Mouse (Mus musculus) ES-E14 (cell line): ENCODE measurements at regions not wholly inside any gene's neighbourhood (a gene's known extent, or its start where the extent isn't known, plus 50 kb on each side); places are given as distances from the start of the nearest gene placed in this dataset.

ENCODE experiments used
- CHD2 ChIP-seq: IDR thresholded peaks from 2 replicates; pipeline ENCODE4 v1.6.1; 2014; ENCODE audit warnings: mild to moderate bottlenecking, low read depth, low read length, inconsistent platforms
- MAFK ChIP-seq: IDR thresholded peaks from 2 replicates; pipeline ENCODE4 v1.6.1; 2014; ENCODE audit warnings: mild to moderate bottlenecking, low read depth, low read length, inconsistent platforms; ENCODE audit not compliant: insufficient read depth
- ZC3H11A ChIP-seq: IDR thresholded peaks from 2 replicates; pipeline ENCODE4 v1.6.1; 2012; ENCODE audit warnings: low read depth, mild to moderate bottlenecking, inconsistent platforms, low read length, borderline replicate concordance
- ZNF384 ChIP-seq: IDR thresholded peaks from 2 replicates; pipeline ENCODE4 v1.6.1; 2012; ENCODE audit warnings: low read depth, low read length, inconsistent platforms

DNA sequence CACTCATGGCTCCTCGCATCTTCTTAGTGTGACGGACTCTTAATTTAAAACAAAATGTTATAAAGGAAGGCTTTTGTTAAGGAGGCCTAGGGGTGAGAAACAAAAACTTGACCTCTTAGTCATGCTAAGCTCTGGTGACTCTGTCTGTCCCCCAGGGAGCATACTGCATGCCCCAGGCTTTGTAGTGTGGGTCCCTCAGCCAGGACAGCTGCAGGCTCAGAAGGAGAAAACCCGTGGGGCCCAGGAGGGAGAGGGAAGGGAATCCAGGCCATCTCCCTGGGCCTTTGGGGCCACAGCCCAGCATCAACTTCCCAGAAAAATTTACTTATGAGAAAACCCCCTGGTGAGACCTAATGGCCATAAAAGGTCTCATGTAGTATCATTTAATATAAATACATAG lies 451.8 kb upstream of the Gulo start:
- no peak for TF ChIP-seq MAFK
- no peak for TF ChIP-seq ZNF384
- no peak for TF ChIP-seq ZC3H11A
- TF ChIP-seq CHD2 = no peak
